Mouse (Mus musculus) heart, postnatal 0 days (tissue): Measurements from ENCODE around the gene Smyd1. TPM values are rescaled to one million over a fixed set of nuclear protein-coding genes. Genes with fewer than 3 reads are reported as not detected.

Source experiments
- ATAC-seq: fragments of 200-750 bp; cut with Nextera tagmentation; 2 replicates; pipeline ENCODE4 v1.8.0; 2017; ENCODE audit warnings: low read depth, moderate number of reproducible peaks, moderate library complexity; ENCODE audit not compliant: insufficient read depth
- DNase-seq: peaks from one replicate; pipeline ENCODE4 v3.0.0-alpha.2; 2016; ENCODE audit warnings: low spot score
- H3K27ac ChIP-seq: fragments of 300-500 bp; sonication (generic); 2 replicates; pipeline ENCODE4 v1.5.1; 2014; ENCODE audit warnings: low read depth, mild to moderate bottlenecking
- H3K27me3 ChIP-seq: fragments of 300-500 bp; sonication (generic); 2 replicates; pipeline ENCODE4 v1.6.1; 2014; ENCODE audit warnings: low read length, mixed read lengths; ENCODE audit not compliant: control insufficient read depth, insufficient read depth
- H3K36me3 ChIP-seq: fragments of 300-500 bp; sonication (generic); replicated peaks from 2 replicates; pipeline ENCODE4 v1.6.1; 2014; ENCODE audit warnings: low read length, mixed read lengths; ENCODE audit not compliant: control insufficient read depth, insufficient read depth
- H3K4me1 ChIP-seq: fragments of 300-500 bp; sonication (generic); 2 replicates; pipeline ENCODE4 v1.6.1; 2014; ENCODE audit warnings: antibody characterized with exemption; ENCODE audit not compliant: control insufficient read depth, insufficient read depth
- H3K4me2 ChIP-seq: fragments of 300-500 bp; sonication (generic); 2 replicates; pipeline ENCODE4 v1.6.1; 2014; ENCODE audit warnings: low read depth, mild to moderate bottlenecking, low read length, moderate library complexity
- H3K4me3 ChIP-seq: fragments of 300-500 bp; sonication (generic); 2 replicates; pipeline ENCODE4 v1.5.1; 2014; ENCODE audit warnings: low read depth, low read length
- H3K9ac ChIP-seq: fragments of 300-500 bp; sonication (generic); replicated peaks from 2 replicates; pipeline ENCODE4 v1.6.1; 2014; ENCODE audit warnings: low read depth, low read length, mixed read lengths
- H3K9me3 ChIP-seq: fragments of 300-500 bp; sonication (generic); replicated peaks from 2 replicates; pipeline ENCODE4 v1.6.1; 2016; ENCODE audit warnings: low read length; ENCODE audit not compliant: control insufficient read depth
- CTCF ChIP-seq: IDR thresholded peaks from 2 replicates; pipeline ENCODE4 v1.5.1; 2016; ENCODE audit warnings: antibody characterized with exemption, control low read depth, low read depth
- EP300 ChIP-seq: IDR thresholded peaks from 2 replicates; pipeline ENCODE4 v1.6.1; 2016; ENCODE audit warnings: antibody characterized with exemption, low read depth
- WGBS: fragments of 180-500 bp; shearing (Covaris S2); extraction: QIAGEN DNeasy Blood & Tissue Kit; methylation state at CpG from one replicate; pipeline ENCODE4 v1.1.7; 2014; 5-methylcytosine and 5-hydroxymethylcytosine counted together
- polyA plus RNA-seq: library from polyadenylated mRNA; unstranded; fragments of >200 nt; fragmentation: Nextera tagmentation; extraction: Ambion mirVana; gene quantifications from 2 replicates; pipeline ENCODE4 v1.2.1, GENCODE M21; 2015
- total RNA-seq: library from RNA; depleted of rRNA; stranded (reverse); fragments of >200 nt; gene quantifications from 2 replicates; pipeline ENCODE4 v1.2.3, GENCODE M21; 2014; ENCODE audit warnings: low replicate concordance

Gene Smyd1
- total and polyA plus RNA-seq, 2 experiments from 2014 or later = 106 to 316 TPM

- Histone ChIP-seq H3K9ac (no peak overlapping the region), H3K9me3 (peaks cover 5% of the 10 kb centered on the region; the same call in 1 of the 2 replicates), H3K36me3 (no peaks in the 10 kb centered on the region), H3K4me3 (no peak overlapping the region), H3K4me2 (no peak overlapping the region), H3K27me3 (no peaks in the 10 kb centered on the region), H3K4me1 (no peaks in the 10 kb centered on the region), H3K27ac (no peak overlapping the region)
- 87% methylated on average over 3 of the region's 3 CpGs for WGBS
- no peak for TF ChIP-seq CTCF
- TF ChIP-seq EP300 = no peak
- DNase-seq (no peak), ATAC-seq (no peak)
Measured at GRCm38 (mm10) chr6:71351201-71351600, 29.2 kb upstream of the Smyd1 start.

DNA sequence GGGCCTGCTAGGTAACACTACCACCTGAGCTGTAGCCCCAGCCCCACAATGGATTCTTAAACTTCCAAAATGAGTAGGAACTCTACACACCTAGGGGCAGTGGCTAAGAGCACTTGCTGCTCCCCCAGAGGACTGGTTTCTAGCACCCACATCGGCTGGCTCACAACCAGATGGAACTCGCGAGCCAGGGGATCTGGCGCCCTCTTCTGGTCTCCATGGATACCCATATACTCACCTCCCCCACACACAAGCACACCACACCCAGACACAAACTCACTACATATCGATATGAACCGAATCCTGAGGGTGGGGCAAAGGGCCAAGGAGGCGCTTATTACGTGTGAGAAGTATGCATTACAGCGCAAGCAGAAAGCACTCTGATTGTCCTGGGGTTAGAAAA lies 26.0 kb upstream of the Smyd1 start:
- 95% methylated on average over 9 of the region's 9 CpGs for WGBS
- TF ChIP-seq CTCF = no peak
- no peak for TF ChIP-seq EP300

GRCm38 (mm10) chr6:71341179-71341578 lies 19.1 kb upstream of the Smyd1 start:
- peak overlapping the region; percentile 63; the same call in 1 of the 2 replicates for H3K27ac ChIP-seq
- no peaks in the 10 kb centered on the region for H3K9me3 ChIP-seq
- 87% methylated on average over 9 of the region's 9 CpGs for WGBS
- no peak overlapping the region for H3K4me3 ChIP-seq
- ATAC-seq = no peak
- H3K4me2 ChIP-seq = no peak overlapping the region; the same call in 1 of the 2 replicates
- no peak for DNase-seq
- no peak overlapping the region for H3K9ac ChIP-seq
- H3K27me3 ChIP-seq = no peaks in the 10 kb centered on the region
- no peak for TF ChIP-seq CTCF
- no peak for TF ChIP-seq EP300
- no peaks in the 10 kb centered on the region for H3K4me1 ChIP-seq
- H3K36me3 ChIP-seq = no peaks in the 10 kb centered on the region

More for the DNA sequence above, 26.0 kb upstream of the Smyd1 start:
- no peak overlapping the region for H3K27ac ChIP-seq
- no peak overlapping the region for H3K9ac ChIP-seq
- peaks cover 5% of the 10 kb centered on the region; the same call in 1 of the 2 replicates for H3K9me3 ChIP-seq
- H3K4me2 ChIP-seq = no peak overlapping the region
- no peaks in the 10 kb centered on the region for H3K36me3 ChIP-seq
- H3K4me3 ChIP-seq = no peak overlapping the region
- H3K27me3 ChIP-seq = no peaks in the 10 kb centered on the region
- ATAC-seq (no peak), DNase-seq (no peak)
- no peaks in the 10 kb centered on the region for H3K4me1 ChIP-seq

DNA sequence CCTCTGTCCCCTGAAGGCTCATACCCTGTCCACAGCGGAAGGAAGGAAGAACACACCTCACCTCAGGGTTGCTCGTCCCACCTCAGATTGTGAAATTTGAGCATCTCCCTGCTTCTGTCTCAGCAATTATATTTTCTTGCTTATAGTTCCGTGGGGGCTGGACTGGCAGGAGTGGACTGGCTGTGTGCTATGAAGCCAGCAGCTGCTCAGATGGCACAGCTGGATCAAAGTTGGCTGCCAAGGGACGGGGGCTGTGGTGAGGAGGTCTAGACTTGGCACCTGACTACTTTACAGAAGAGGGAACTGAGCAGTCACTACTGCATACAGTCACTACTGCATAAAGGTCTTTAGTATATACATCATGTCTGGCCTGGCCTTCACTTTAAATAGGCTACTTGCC lies 17.3 kb upstream of the Smyd1 start:
- Histone ChIP-seq H3K27me3 (no peaks in the 10 kb centered on the region), H3K9ac (no peak overlapping the region), H3K36me3 (no peaks in the 10 kb centered on the region), H3K4me1 (no peaks in the 10 kb centered on the region), H3K27ac (peak overlapping the region; percentile 55; the same call in 1 of the 2 replicates), H3K4me2 (no peak overlapping the region; the same call in 1 of the 2 replicates), H3K9me3 (no peaks in the 10 kb centered on the region), H3K4me3 (no peak overlapping the region)
- ATAC-seq = no peak
- 80% methylated on average over 4 of the region's 4 CpGs for WGBS
- DNase-seq = no peak
- TF ChIP-seq EP300 (no peak), CTCF (no peak)

DNA sequence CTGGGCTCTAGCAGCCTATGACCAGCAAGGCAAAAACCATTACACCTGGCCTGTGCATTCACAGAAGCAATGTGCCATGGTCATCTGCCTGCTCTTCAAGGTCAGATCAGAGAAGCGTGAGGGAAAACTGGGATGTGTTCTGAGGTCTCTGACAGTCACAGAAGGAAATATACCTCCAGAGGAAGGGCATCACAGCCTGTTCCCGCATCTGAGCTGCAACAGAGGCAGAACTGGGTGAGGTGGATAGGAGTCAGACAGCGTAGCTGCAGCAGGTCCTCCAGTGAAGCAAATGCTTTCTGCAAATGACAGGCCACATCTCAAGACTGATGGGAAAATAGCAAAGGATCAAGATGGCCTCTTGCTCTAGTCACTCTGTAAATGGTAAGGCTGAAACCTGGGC lies 16.9 kb upstream of the Smyd1 start:
- Histone ChIP-seq H3K4me2 (no peak overlapping the region; the same call in 1 of the 2 replicates), H3K4me1 (no peaks in the 10 kb centered on the region), H3K4me3 (no peak overlapping the region), H3K9me3 (no peaks in the 10 kb centered on the region), H3K36me3 (no peaks in the 10 kb centered on the region), H3K27ac (peak overlapping the region; percentile 55; the same call in 1 of the 2 replicates), H3K27me3 (no peaks in the 10 kb centered on the region), H3K9ac (no peak overlapping the region)
- TF ChIP-seq EP300 (no peak), CTCF (no peak)
- DNase-seq (no peak), ATAC-seq (no peak)
- 74% methylated on average over 3 of the region's 3 CpGs for WGBS

DNA sequence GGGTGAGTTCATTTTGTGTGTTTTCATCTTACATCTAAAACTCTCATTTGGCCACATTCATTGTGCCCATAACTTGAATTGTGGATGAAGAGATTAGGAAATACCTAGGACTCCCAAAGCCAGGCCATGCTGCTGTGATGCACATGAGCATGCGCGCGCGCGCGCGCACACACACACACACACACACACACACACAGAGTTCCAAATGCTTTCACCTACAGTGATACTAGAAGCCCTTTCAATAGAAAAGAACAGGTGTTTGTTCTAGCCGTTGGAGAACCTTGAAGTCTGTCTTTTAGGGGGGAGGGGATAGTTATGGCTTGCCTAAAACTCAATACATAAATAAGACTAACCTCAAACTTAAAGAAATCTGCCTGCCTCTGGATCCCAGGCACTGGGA lies 15.6 kb upstream of the Smyd1 start:
- DNase-seq (no peak), ATAC-seq (no peak)
- TF ChIP-seq EP300 (no peak), CTCF (no peak)
- Histone ChIP-seq H3K4me1 (no peaks in the 10 kb centered on the region), H3K9me3 (no peaks in the 10 kb centered on the region), H3K9ac (no peak overlapping the region), H3K4me2 (no peak overlapping the region), H3K27ac (no peak overlapping the region; the same call in 1 of the 2 replicates), H3K27me3 (no peaks in the 10 kb centered on the region), H3K4me3 (no peak overlapping the region), H3K36me3 (no peaks in the 10 kb centered on the region)
- 95% methylated on average over 8 of the region's 8 CpGs for WGBS
